Mouse (Mus musculus) spleen, adult 18-20 months (tissue): ENCODE results near the gene Ccdc24.

Experiments
- DNase-seq, 2 experiments: peaks; one replicate each; pipeline ENCODE4 v3.0.0; 2022; ENCODE audit warnings: mixed read lengths in 2 of 2

Gene Ccdc24

DNA sequence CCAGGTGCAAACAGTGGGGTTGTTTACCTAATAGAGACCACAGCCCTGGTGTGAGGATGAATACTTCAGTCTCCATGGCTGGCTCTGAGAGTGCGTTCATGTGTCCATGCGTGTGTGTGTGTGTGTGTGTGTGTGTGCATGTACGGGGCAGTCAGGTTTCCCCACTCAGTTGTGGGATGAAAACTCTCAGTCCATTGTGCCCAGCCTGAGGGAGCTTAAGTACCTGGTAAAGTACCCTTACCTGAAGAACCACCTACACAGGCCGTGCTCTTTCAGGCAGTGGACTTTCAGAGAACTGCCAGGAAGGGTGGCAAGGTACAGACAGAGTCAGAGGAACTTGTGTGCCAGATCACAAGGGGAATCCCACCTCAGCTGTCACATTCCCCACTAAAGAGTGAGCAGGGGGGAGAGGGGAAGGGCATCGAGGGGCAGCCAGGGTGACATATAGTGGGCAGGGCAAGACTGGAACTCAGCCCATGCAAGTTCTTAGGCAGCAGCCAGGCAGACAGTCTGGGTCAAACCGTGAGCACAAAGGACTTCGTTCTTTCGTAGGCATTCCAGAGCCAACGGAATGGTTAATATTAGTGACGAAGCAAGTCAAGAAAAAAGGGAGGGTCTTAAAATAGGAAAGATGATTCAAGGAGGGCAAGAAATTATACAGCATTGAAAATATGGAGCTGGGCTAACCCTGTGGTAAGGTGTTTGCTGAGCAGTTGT lies 20.0 kb downstream of the Ccdc24 start:
- no peak for DNase-seq

DNA sequence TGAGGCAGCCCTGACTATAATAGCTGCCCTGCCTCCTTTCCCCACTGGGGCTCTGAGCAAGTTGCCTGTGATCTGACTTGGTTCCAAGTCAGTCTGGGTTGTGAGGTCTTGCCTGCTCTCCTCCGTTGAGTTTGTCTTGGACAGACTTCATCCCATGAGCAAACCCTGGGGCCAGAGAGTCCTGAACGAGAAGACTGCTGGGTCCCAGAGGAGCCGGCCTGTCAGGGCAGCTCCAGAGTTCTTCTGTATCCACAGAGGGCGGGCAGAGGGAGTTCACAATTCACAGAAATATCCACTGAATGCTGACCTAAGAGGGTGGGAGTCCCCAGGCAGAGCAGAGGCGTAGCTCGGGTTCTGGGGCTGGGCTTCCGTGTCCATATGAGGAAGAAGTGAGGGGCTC lies 21.5 kb downstream of the Ccdc24 start:
- no peak for DNase-seq

- DNase-seq: no peak
Observed at GRCm38 (mm10) chr4:117850176-117850575, 22.2 kb downstream of the Ccdc24 start.

DNA sequence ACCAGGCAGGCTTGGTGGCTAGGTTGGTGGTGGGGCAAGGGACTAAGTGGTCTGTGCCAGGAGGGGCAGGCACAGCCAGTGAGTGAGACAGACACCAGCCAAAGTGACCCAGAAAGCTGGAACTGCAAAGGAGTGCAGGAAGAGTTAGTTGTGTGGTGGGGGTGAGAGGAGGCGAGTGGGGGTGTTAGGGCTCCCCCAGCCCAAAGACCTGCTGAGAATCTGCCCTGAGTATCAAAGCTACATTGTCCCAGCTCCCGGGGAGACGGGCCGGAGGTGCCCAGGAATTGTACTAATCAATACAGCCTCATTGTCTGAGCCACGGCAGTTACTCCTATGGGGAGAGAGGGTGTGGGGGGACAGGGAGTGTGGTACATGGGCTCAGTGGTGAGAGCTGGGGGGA lies 22.9 kb downstream of the Ccdc24 start:
- DNase-seq: no peak

DNA sequence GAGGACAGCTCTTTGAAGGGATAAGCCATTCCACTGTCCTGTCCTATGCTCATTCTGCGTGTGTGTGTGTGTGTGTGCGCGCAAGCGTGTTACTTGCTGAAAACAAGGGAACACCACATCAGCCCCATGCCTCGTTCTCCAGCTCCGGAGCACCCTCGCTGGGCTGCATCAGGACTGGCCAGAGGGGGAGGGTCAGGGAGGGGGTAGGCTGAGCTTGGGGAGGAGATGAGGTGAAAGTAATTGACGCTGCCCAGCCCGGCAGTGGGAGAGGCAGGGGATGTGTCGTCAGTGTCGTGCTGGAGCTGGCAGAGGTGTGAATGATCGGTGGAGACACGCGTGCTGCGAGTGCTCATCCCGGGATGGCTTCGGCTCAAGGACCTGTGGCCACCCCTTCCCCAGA lies 23.3 kb downstream of the Ccdc24 start:
- no peak for DNase-seq

- no peak for DNase-seq
Observed at GRCm38 (mm10) chr4:117847011-117847410, 25.3 kb downstream of the Ccdc24 start.

- no peak for DNase-seq
Observed at GRCm38 (mm10) chr4:117846261-117846660, 26.1 kb downstream of the Ccdc24 start.

- DNase-seq: no peak
Observed at GRCm38 (mm10) chr4:117845316-117845715, 27.0 kb downstream of the Ccdc24 start.

- DNase-seq: no peak
Observed at GRCm38 (mm10) chr4:117844467-117844866, 27.9 kb downstream of the Ccdc24 start.

DNA sequence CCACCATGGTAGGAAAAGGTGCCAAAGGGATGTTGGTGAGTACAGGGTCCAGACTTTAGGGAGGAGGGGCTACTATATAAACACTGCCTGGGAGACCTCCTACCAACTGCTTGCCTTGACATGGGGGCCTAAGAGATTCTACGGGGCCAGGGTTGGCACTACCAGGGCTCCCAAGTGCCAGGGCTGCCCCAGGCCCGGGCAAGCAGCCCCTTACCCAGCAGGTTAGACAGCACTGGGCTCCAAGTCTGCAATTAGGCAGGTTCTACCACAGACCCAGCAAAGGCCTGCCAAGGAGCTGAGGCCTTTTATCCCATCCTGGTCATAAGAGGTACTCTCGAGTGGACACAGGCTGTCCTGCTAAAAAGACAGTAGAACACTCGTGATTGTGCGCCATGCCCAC lies 29.3 kb downstream of the Ccdc24 start:
- no peak for DNase-seq

DNA sequence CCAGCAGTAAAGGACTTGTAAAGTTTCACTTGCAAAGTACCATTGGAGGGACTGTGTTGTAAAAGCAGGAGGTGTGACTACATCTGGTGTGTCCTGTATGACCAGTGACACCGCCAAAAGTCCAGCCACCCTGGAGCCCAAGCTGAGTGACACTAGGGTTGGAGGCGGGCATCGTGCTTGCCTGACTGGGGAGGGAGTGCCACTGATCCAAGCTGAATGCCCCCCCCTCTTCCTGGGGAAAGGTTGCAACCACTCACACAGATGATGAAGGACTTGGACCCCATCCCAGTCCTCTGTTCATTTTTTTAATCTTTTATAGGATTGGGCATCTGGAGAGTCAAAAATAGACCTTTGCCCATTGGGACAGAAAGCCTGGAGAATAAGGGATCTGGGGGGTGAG lies 30.8 kb downstream of the Ccdc24 start:
- DNase-seq: no peak

DNA sequence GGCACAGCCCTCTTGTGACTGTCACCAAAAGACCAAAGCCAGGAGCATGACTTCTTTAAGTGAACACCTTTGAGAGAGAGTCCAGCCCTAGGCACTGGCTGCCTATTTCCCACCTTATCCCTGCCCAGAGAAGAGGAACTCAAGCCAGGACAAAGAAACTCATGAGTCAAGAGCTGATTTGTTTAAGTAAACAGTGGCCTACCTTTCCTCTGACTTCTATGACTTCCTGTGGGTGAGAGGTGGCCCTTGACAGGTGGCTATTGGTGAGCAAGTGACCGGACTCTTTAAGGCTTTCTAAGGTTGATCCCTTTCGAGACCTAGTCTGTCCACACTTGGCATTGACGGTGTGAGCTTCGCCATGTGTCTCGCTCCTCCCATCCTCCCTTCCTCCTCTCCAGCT lies 31.5 kb downstream of the Ccdc24 start:
- DNase-seq: no peak

DNA sequence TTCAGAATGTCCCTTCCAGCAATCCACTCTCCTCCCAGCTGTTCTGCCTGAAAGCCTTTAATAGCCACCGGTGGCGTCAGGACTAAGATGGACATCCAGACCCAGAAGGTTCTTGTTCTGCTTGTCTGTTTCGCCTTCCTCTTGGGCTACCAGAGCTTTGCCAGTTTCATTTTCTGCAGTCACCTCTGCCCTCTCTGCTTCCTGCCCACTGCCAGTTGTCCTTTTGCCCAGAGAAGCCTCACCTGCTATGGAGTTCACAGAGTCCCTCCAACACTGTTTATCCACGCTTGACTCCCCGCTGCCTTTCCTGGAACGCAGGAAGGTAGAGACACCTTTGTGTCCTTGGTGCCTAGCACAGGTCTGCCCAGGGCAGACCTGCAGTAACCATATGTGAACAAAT lies 33.0 kb downstream of the Ccdc24 start:
- DNase-seq: no peak

DNA sequence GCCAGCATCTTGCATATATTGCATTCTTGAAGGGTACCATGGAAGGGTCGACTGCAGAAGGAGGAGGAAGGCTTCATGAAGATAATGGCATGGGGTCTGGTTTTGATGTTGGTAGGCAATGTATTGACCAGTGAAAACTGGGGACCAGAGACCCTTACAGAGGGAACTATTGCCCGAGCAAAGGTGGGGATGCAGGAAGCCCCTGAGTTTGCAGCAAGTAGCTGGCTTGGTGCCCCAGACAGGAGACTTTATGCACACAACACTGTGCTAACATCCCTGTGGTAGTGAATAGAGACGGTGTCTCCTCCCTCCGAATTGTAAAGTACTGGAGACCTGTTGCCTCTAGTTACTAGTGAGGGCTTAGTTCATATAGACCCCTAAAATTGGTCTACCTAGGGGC lies 35.1 kb downstream of the Ccdc24 start:
- DNase-seq: no peak

DNA sequence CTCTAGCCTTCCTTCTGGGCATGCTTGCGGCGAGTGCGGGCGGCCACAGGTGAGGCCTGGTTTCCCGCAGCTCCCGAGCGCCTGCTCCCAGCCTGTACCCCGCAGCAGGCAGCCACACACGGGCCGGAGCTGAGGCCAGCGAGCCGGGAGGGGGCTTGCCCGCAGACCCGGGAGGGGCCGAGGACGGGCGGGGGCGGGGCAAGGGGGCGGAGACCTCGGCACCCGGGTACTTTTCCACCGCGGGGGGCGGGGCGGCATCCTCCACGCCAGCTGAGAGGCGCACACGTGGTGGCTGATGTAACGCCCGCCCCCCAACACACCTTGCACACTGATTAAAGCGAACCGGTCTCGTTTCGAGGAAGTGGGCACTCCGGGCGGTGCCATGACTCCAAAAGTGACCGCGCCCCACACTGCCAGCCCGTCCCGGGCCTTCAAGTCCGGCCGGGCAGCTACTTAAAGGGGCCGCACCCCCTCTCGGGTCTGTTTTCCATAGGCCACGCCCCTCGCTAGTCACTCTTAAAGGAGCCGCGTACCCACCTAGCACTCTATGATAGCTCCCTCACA lies 36.1 kb downstream of the Ccdc24 start:
- DNase-seq: peak; percentile 76 to 88

DNA sequence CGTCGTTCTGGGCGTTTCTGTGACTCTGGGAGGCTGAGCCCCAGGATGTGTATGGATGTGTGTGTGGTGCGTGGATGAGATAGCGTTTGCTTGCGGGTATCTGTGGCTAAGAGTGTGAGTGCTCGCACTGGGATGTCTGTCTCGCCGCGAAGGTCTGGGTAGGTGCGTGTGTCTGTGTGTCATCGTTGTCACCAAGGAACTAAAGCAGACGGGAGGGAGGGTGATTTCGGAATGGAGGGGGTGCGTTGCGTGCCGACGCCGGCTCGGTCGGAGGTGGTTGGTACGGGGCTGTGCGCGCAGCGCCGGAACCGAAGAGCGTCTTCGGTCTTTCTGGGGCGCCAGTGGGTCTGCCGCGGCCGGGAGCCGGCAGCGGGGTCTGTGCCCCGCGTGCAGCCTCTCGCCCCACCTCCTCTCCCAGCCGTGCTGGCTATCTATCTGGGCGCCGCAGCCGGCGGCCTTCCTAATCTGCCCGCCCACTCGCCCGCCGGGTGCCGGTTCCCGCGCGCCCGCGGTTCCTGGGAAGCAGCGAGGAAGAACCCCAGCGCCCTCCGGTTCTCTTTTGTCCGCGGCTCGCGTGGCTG lies 36.7 kb downstream of the Ccdc24 start:
- DNase-seq: no peak

DNA sequence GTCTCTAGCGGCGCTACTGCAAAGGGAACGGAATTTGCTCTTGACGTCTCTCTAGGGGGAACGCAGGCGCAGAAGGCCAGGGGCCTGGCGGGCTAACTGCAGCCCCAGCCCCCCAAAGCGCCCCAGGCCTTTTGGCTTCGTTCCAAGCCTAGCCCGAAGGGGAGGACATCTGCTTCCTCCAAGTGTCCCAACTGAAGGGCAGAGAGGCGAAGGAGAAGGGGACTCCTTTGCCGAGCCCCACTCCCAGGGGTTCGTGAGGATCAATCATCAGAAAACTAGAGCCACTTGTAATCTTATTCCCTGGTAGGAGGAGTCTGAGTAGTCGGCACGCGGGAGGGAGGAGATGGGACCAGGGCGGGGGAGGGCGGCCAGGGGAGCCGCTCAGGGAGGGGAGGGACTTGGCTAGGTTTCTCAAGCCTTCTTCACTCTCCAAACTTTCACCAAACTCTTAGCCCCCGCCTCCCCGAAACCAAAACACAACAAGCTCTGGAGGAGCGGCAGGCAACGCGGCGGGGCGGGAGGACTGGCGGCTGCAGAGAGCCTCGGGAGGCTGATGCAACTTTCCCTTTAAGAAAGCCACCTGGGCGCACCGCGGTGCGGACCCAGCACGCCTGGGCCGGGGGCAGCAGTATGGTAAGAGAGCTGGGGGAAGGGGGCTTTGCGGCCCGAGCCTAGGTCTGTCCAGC lies 37.4 kb downstream of the Ccdc24 start:
- DNase-seq: peak in 1 of 2 experiments; percentile 27

DNA sequence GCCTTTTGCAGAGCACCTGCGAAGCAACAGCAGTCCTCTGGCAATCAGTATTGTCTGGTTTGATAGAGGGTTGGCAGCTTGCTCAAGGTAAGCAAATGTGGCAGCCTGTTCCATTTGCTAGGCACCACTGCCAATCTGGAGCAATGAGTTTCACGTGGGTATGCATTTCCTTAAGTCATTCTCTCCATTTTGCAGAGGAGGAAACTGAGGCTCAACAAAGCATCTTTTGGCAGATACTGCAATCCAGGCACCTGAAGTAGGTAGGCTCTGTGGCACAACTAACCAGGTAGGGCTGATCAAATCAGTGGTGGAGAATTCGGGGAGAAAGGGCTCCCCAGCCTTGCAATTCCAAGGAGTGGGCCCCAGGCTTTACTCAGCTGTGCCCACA lies 37.9 kb downstream of the Ccdc24 start, which contains the start of gene Slc6a9:
Slc6a9 (plus strand) TSS at position 50 of the 388 bp plus-strand sequence.
- DNase-seq: no peak

DNA sequence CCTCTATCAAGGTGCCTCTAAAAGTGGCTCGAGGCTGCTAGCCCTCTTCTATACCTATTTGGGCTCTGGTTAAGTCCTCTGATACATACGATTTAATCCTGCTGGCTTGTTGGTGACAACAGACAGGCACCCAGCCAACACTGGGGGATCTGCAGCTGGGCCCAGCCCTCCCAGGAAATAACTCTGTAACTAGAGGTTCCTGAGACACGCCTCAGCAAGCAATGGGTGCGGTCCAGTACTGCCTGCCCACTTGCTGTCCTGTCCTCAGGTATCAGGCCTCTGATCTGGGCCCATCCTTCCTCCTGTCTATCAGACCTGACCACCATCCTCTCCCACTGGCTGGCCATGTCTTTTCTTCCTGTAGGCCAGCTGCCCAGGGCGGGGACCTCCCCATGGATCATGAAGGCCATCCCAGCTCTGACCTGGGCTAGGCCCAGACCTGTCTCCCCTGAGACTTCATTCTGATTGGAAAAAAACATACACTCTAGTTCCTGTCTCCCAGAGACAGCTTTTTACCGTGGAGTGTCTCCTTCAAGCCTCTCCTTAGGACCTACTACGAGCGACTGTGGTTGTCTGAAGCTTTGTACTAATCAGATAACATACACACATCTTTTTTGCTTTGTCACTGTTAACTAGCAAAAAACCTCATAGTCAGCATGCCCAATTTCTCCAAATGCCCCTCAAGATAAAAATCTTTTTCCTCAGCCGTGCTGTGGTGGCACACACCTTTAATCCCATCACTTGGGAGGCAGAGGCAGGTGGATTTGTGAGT lies 40.3 kb downstream of the Ccdc24 start:
- no peak for DNase-seq

DNA sequence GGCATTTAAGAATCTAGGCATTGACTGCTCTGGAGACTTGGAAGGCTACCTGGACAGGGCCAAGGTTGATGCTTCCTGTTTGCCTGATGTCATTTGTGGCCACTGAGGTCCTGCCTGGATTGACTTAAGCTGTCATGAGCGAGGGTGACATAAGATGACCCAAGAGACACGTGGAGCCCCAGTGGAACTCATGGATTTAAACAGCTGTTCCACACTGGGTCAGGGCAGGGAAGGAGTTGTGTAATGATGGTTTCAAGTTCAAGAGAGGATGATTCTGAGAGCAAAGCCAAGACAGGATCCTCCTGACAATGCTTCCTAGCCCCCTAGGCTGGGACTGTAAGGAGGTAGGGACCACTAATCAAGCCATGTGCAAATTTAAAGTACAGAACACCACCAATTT lies 40.9 kb downstream of the Ccdc24 start:
- DNase-seq: no peak

- no peak for DNase-seq
Observed at GRCm38 (mm10) chr4:117830801-117831200, 41.6 kb downstream of the Ccdc24 start.

- no peak for DNase-seq
Observed at GRCm38 (mm10) chr4:117830124-117830551, 42.2 kb downstream of the Ccdc24 start.
